Comparison of ENCODE assay signal across 18 mouse cellular contexts in the genomic region with DNA sequence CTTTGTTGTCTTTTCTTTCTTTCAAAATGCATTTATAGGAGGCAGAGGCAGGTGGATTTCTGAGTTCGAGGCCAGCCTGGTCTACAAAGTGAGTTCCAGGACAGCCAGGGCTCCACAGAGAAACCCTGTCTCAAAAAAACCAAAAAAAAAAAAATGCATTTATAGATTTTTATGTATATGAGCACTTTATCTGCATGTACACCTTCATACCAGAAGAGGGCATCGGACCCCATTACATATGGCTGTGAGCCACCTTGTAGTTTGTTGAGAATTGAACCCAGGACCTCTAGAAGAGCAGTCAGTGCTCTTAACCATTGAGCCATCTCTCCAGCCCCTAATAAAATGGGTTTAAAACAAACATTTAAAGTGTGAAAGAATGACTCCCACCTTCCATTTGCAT. TPM values are rescaled to one million over a fixed set of nuclear protein-coding genes. Genes with fewer than 3 reads are reported as not detected.
A peak's percentile ranks its signal among the peaks of the same experiment; 100 is the strongest.
DNase-seq lines count a peak whose midpoint lies in the region; ATAC-seq and TF ChIP-seq lines count a peak whose summit lies in the region.
"Not testable (repeated sequence)": the region's sequence is repeated elsewhere in the genome, so short reads cannot be mapped to it uniquely, and the experiment has no call there.
"Had no signal": no experiment of that assay in that cellular context is flagged by ENCODE, and none has a peak within 500 bp of the region (broad histone marks: within the 10 kb centered on the region; RNA-seq: fewer than 3 reads in every experiment).

No protein-coding gene starts in this region.

- not testable (repeated sequence) for H3K36me3 ChIP-seq in heart, postnatal 0 days (replicated peaks; ENCODE audit: control insufficient read depth, insufficient read depth, low read length); lung, postnatal 0 days (ENCODE audit: insufficient read depth, low read length)

- H3K27ac ChIP-seq in heart, postnatal 0 days (ENCODE audit: low read depth); layer of hippocampus, adult 2 months; lung, postnatal 0 days (ENCODE audit: low read length): not testable (repeated sequence)

- POLR2A ChIA-PET in Patski (lab: Charles Lee): not testable (repeated sequence)

- CTCF ChIA-PET in Patski (lab: Charles Lee): not testable (repeated sequence)

- DNase-seq in A20 (ENCODE audit: low read depth, low spot score): peak; percentile 22
- DNase-seq in ES-CJ7 (ENCODE audit: low read depth, low spot score): peak; percentile 63
- DNase-seq in Patski (ENCODE audit: low read depth, low spot score); heart, postnatal 0 days (ENCODE audit: low spot score); layer of hippocampus, adult 2 months (ENCODE audit: low spot score in 2 of 2); lung, postnatal 0 days (ENCODE audit: low spot score): not testable (repeated sequence)

- in situ Hi-C loops in Patski (cut with MboI; ENCODE audit: low pct_unique_long_range_greater_than_20kb): not testable (repeated sequence)

- not testable (repeated sequence) for H3K9me3 ChIP-seq in heart, postnatal 0 days (replicated peaks; ENCODE audit: control insufficient read depth, low read length); lung, postnatal 0 days (ENCODE audit: low read length)

- not testable (repeated sequence) for TF ChIP-seq EP300 in heart, postnatal 0 days (IDR thresholded peaks at IDR 0.05; ENCODE audit: low read depth); lung, postnatal 0 days (IDR thresholded peaks at IDR 0.05)

- peak; percentile 40 for TF ChIP-seq CTCF in Patski (IDR thresholded peaks at IDR 0.05)
- TF ChIP-seq CTCF in heart, postnatal 0 days (IDR thresholded peaks at IDR 0.05; ENCODE audit: low read depth): peak; percentile 14
- TF ChIP-seq CTCF in layer of hippocampus, adult 2 months (conservative IDR thresholded peaks at IDR 0.05): peak; percentile 20; the same call in 1 of the 2 replicates
- peak; percentile 21; the same call in 1 of the 2 replicates for TF ChIP-seq CTCF in lung, postnatal 0 days (IDR thresholded peaks at IDR 0.05)

- WGBS in heart, postnatal 0 days: 67% methylated on average over 2 of the region's 2 CpGs
- 80% methylated on average over 2 of the region's 2 CpGs for WGBS in lung, postnatal 0 days

- ATAC-seq in Patski; heart, postnatal 0 days (ENCODE audit: insufficient read depth, low read depth); lung, postnatal 0 days: not testable (repeated sequence)

- H3K9ac ChIP-seq in heart, postnatal 0 days (replicated peaks; ENCODE audit: low read depth, low read length); lung, postnatal 0 days (replicated peaks; ENCODE audit: low read depth): not testable (repeated sequence)

- not testable (repeated sequence) for H3K4me3 ChIP-seq in heart, postnatal 0 days (ENCODE audit: low read depth, low read length); layer of hippocampus, adult 2 months; lung, postnatal 0 days (ENCODE audit: low read depth, low read length)

- H3K4me2 ChIP-seq in heart, postnatal 0 days (ENCODE audit: low read depth, low read length); lung, postnatal 0 days (replicated peaks; ENCODE audit: low read depth, low read length): not testable (repeated sequence)

- H3K4me1 ChIP-seq in heart, postnatal 0 days (ENCODE audit: control insufficient read depth, insufficient read depth); lung, postnatal 0 days (ENCODE audit: insufficient read depth, low read depth, low read length): not testable (repeated sequence)

- H3K27me3 ChIP-seq in Patski; heart, postnatal 0 days (ENCODE audit: control insufficient read depth, insufficient read depth, low read length); lung, postnatal 0 days (replicated peaks; ENCODE audit: insufficient read depth, low read length): not testable (repeated sequence)

RNA-seq across cellular contexts. Expression of gene Nanog, which starts 7.7 kb away (rescaled TPM):
- polyA plus RNA-seq in Patski (2021): 0.26 TPM
- total RNA-seq in heart, postnatal 0 days (2014; rRNA removed; ENCODE audit: low replicate concordance): 0.73 and 1.3 TPM in 2 replicates
- polyA plus RNA-seq in heart, postnatal 0 days (2015; fragmentation: Nextera tagmentation; extraction: Ambion mirVana): 0.47 and 0.61 TPM in 2 replicates
- total RNA-seq in layer of hippocampus, adult 2 months (2021): not detected
- 0.24 and 0.36 TPM in 2 replicates for polyA plus RNA-seq in lung, postnatal 0 days (2015; fragmentation: Nextera tagmentation; extraction: Ambion mirVana)
- total RNA-seq: adrenal gland, adult 2 months; adrenal gland, postnatal 14 days; adrenal gland, postnatal 4 days; common myeloid progenitor, adult 5-6 weeks; forebrain, postnatal 0 days; gastrocnemius, adult 2 months; gastrocnemius, postnatal 14 days; gastrocnemius, postnatal 4 days; heart, adult 8-10 months; heart, postnatal 10 days; heart, postnatal 36 days had no signal
- polyA plus RNA-seq: adrenal gland, adult 2 months; G1E had no signal
